Mouse (Mus musculus): Measurements from ENCODE around the gene Slc2a13.

The Slc2a13 gene

GRCm38 (mm10) chr15:91283418-91283817 lies 289.6 kb downstream of the Slc2a13 start:
- intact Hi-C loops (cut with DNase I) = no loop called here

- intact Hi-C loops (cut with DNase I) = no loop called here
Measured at GRCm38 (mm10) chr15:91282822-91283221, 290.2 kb downstream of the Slc2a13 start.

GRCm38 (mm10) chr15:91281521-91281920 lies 291.5 kb downstream of the Slc2a13 start:
- intact Hi-C loops (cut with DNase I) = no loop called here

GRCm38 (mm10) chr15:91279571-91279970 lies 293.5 kb downstream of the Slc2a13 start:
- intact Hi-C loops (cut with DNase I) = loop anchor here (5.0 kb wide), 1 partner anchor 112 kb away; no protein-coding TSS in a partner anchor

- intact Hi-C loops (cut with DNase I) = loop anchor here (5.0 kb wide), 1 partner anchor 109 kb away; no protein-coding TSS in a partner anchor
Measured at GRCm38 (mm10) chr15:91275961-91276360, 297.1 kb downstream of the Slc2a13 start.

- intact Hi-C loops (cut with DNase I) = no loop called here
Measured at GRCm38 (mm10) chr15:91268532-91268931, 304.5 kb downstream of the Slc2a13 start.

GRCm38 (mm10) chr15:91263926-91264325 lies 309.1 kb downstream of the Slc2a13 start:
- intact Hi-C loops (cut with DNase I) = no loop called here

GRCm38 (mm10) chr15:91260578-91260977 lies 312.5 kb downstream of the Slc2a13 start:
- intact Hi-C loops (cut with DNase I) = no loop called here

- intact Hi-C loops (cut with DNase I) = no loop called here
Measured at GRCm38 (mm10) chr15:91257140-91257539, 315.9 kb downstream of the Slc2a13 start.

GRCm38 (mm10) chr15:91255308-91255707 lies 317.8 kb downstream of the Slc2a13 start:
- intact Hi-C loops (cut with DNase I) = no loop called here

GRCm38 (mm10) chr15:91252956-91253355 lies 320.1 kb downstream of the Slc2a13 start:
- intact Hi-C loops (cut with DNase I) = no loop called here

GRCm38 (mm10) chr15:91251544-91252408 lies 321.3 kb downstream of the Slc2a13 start:
- intact Hi-C loops (cut with DNase I) = no loop called here

GRCm38 (mm10) chr15:91250815-91251214 lies 322.2 kb downstream of the Slc2a13 start:
- intact Hi-C loops (cut with DNase I) = no loop called here

GRCm38 (mm10) chr15:91240683-91241335 lies 332.3 kb downstream of the Slc2a13 start:
- intact Hi-C loops (cut with DNase I) = no loop called here

GRCm38 (mm10) chr15:91237294-91237693 lies 335.8 kb downstream of the Slc2a13 start:
- intact Hi-C loops (cut with DNase I) = no loop called here
